Mouse (Mus musculus) hindbrain, embryonic 11.5 days (tissue): ENCODE data around the gene Timm8a1. TPM values are rescaled to one million over a fixed set of nuclear protein-coding genes. Genes with fewer than 3 reads are reported as not detected.

Experiments used
- ATAC-seq: fragments of 200-750 bp; cut with Nextera tagmentation; 2 replicates; pipeline ENCODE4 v1.8.0; 2017; ENCODE audit warnings: mild to moderate bottlenecking, moderate TSS enrichment, moderate library complexity; ENCODE audit not compliant: low FRiP score
- DNase-seq: peaks from one replicate; pipeline ENCODE4 v3.0.0-alpha.2; 2015; ENCODE audit warnings: low spot score
- H3K27ac ChIP-seq: fragments of 300-500 bp; sonication (generic); 2 replicates; pipeline ENCODE4 v1.5.1; 2014; ENCODE audit warnings: mild to moderate bottlenecking, low read depth, low read length
- H3K27me3 ChIP-seq: fragments of 300-500 bp; sonication (generic); 2 replicates; pipeline ENCODE4 v1.6.1; 2014; ENCODE audit warnings: mild to moderate bottlenecking, low read length, moderate library complexity, mixed read lengths; ENCODE audit not compliant: control insufficient read depth, insufficient read depth
- H3K36me3 ChIP-seq: fragments of 300-500 bp; sonication (generic); 2 replicates; pipeline ENCODE4 v1.6.1; 2014; ENCODE audit warnings: mild to moderate bottlenecking, low read length, moderate library complexity, mixed read lengths; ENCODE audit not compliant: control insufficient read depth, insufficient read depth
- H3K4me1 ChIP-seq: fragments of 300-500 bp; sonication (generic); replicated peaks from 2 replicates; pipeline ENCODE4 v1.6.1; 2014; ENCODE audit warnings: low read length, mixed read lengths; ENCODE audit not compliant: control insufficient read depth, insufficient read depth
- H3K4me2 ChIP-seq: fragments of 300-500 bp; sonication (generic); replicated peaks from 2 replicates; pipeline ENCODE4 v1.6.1; 2014; ENCODE audit warnings: mild to moderate bottlenecking, low read depth, low read length
- H3K4me3 ChIP-seq: fragments of 300-500 bp; sonication (generic); 2 replicates; pipeline ENCODE4 v1.5.1; 2014; ENCODE audit warnings: low read depth, low read length
- H3K9ac ChIP-seq: fragments of 300-500 bp; sonication (generic); 2 replicates; pipeline ENCODE4 v1.6.1; 2014; ENCODE audit warnings: low read depth, low read length
- H3K9me3 ChIP-seq: fragments of 300-500 bp; sonication (generic); 2 replicates; pipeline ENCODE4 v1.6.1; 2016; ENCODE audit warnings: low read length; ENCODE audit not compliant: control insufficient read depth
- WGBS: fragments of 180-500 bp; shearing (Covaris S2); extraction: QIAGEN DNeasy Blood & Tissue Kit; methylation state at CpG from one replicate; pipeline ENCODE4 v1.1.7; 2014; 5-methylcytosine and 5-hydroxymethylcytosine counted together
- polyA plus RNA-seq: library from polyadenylated mRNA; unstranded; fragments of >200 nt; fragmentation: Nextera tagmentation; extraction: Ambion mirVana; gene quantifications from 2 replicates; pipeline ENCODE4 v1.2.1, GENCODE M21; 2014

The Timm8a1 gene
- polyA plus RNA-seq, 1 experiment from 2014 or later, result 59.6 TPM

DNA sequence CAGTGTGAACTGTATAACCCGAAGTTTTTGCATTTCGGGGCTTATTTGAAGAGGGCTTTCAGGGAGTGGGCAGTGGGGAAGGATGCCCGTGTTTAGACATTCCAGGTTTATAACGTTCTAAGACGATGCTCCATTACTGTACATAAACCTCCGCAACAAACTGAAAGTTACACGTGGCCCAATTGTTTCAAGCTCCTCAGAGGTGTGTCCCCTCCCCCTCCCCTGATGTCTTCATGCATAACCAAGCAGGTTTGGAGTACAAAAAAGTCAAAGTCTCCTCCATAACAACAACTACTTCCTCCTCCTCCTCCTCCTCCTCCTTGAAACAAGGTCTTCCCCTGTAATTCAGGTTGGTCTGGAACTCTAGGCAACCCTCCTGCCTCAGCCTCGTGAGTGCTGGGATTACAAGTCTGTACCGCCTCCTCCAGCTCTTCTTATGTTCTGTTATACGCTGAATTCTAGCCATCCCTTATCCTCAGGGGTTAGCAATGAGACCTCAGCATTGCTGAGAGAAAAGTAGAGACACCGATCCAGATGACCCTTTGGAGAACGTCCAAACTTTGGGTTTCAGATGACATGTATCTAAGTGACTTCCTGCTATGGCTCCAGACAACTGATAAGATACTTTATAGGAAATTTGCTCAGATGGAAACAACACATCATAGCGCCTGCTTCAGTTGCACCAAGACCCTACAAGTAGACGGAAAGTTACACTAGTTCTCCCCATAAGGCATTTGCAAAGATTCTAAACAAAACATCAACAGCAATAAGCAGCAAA is 39.1 kb upstream of the Timm8a1 start:
- H3K27me3 ChIP-seq, result no peaks in the 10 kb centered on the region
- H3K9ac ChIP-seq, result no peak overlapping the region
- no peaks in the 10 kb centered on the region for H3K9me3 ChIP-seq
- WGBS, result 84% methylated on average over 14 of the region's 14 CpGs
- no peak for ATAC-seq
- no peaks in the 10 kb centered on the region for H3K36me3 ChIP-seq
- no peak overlapping the region for H3K4me3 ChIP-seq
- no peaks in the 10 kb centered on the region for H3K4me1 ChIP-seq
- H3K4me2 ChIP-seq, result no peak overlapping the region
- no peak overlapping the region for H3K27ac ChIP-seq
- DNase-seq, result no peak

- WGBS, result 84% methylated on average over 4 of the region's 4 CpGs
- Histone ChIP-seq H3K27ac (no peak overlapping the region), H3K4me3 (no peak overlapping the region), H3K36me3 (no peaks in the 10 kb centered on the region), H3K9ac (no peak overlapping the region), H3K4me2 (no peak overlapping the region), H3K4me1 (no peaks in the 10 kb centered on the region), H3K27me3 (no peaks in the 10 kb centered on the region), H3K9me3 (no peaks in the 10 kb centered on the region)
- ATAC-seq (no peak), DNase-seq (no peak)
Measured at GRCm38 (mm10) chrX:134577896-134578295, 36.2 kb upstream of the Timm8a1 start.

- H3K36me3 ChIP-seq, result no peaks in the 10 kb centered on the region
- H3K9me3 ChIP-seq, result no peaks in the 10 kb centered on the region
- no peak overlapping the region for H3K4me3 ChIP-seq
- no peak overlapping the region for H3K4me2 ChIP-seq
- WGBS, result 79% methylated on average over 8 of the region's 8 CpGs
- H3K27ac ChIP-seq, result no peak overlapping the region
- DNase-seq (no peak), ATAC-seq (no peak)
- H3K27me3 ChIP-seq, result no peaks in the 10 kb centered on the region
- H3K4me1 ChIP-seq, result no peaks in the 10 kb centered on the region
- H3K9ac ChIP-seq, result no peak overlapping the region
Measured at GRCm38 (mm10) chrX:134566536-134567222, 25.0 kb upstream of the Timm8a1 start.

DNA sequence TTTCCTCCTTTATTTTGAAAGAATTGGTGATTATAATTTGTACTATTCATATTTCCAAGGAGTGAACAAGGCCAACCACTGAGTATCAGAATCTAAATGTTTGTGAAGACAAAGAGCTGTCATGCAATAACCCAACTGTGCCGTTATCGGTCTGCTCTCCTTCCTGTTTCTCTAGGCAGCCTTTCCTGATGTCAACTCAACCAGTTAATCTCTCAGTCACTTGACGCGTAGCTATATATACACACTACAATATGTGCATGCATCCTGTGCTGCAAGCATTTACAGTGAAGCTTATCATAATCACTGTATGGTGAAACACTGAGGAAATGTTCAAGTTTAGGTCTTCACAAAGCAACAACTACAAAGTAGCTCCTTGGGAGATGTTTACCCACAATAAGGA is 22.7 kb upstream of the Timm8a1 start:
- Histone ChIP-seq H3K4me1 (no peaks in the 10 kb centered on the region), H3K27me3 (no peaks in the 10 kb centered on the region), H3K4me3 (no peak overlapping the region), H3K27ac (no peak overlapping the region), H3K36me3 (no peaks in the 10 kb centered on the region), H3K9me3 (no peaks in the 10 kb centered on the region), H3K4me2 (no peak overlapping the region), H3K9ac (no peak overlapping the region)
- no peak for DNase-seq
- ATAC-seq, result no peak
- 91% methylated on average over 4 of the region's 4 CpGs for WGBS

- no peak for DNase-seq
- 74% methylated on average over 6 of the region's 6 CpGs for WGBS
- Histone ChIP-seq H3K9me3 (no peaks in the 10 kb centered on the region), H3K4me3 (no peak overlapping the region), H3K27ac (no peak overlapping the region), H3K36me3 (no peaks in the 10 kb centered on the region), H3K27me3 (no peaks in the 10 kb centered on the region), H3K4me1 (no peaks in the 10 kb centered on the region), H3K4me2 (no peak overlapping the region), H3K9ac (no peak overlapping the region)
- ATAC-seq, result no peak
Measured at GRCm38 (mm10) chrX:134554425-134554824, 12.8 kb upstream of the Timm8a1 start.

DNA sequence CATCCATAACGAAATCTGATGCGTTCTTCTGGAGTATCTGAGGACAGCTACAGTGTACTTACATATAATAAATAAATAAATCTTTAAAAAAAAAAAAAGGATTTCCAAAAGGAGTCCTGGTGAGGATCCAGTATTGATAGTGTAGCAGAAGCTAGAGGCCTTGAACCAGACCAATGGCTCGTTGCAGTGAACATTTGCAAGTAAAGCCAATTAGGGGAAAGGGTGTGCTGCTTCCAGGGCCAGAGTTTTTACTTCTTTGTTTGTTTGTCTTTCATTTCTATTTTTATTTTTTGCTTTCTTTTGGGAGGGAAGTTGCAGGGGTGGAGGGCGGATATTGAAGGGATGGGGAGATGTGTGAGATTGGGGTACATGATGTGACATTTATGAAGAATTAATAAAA is 11.7 kb upstream of the Timm8a1 start:
- Histone ChIP-seq H3K4me2 (no peak overlapping the region), H3K27ac (no peak overlapping the region), H3K36me3 (no peaks in the 10 kb centered on the region), H3K9ac (no peak overlapping the region), H3K4me3 (no peak overlapping the region), H3K27me3 (no peaks in the 10 kb centered on the region), H3K9me3 (no peaks in the 10 kb centered on the region), H3K4me1 (no peaks in the 10 kb centered on the region)
- ATAC-seq (no peak), DNase-seq (no peak)
- WGBS, result 90% methylated on average over 4 of the region's 4 CpGs

GRCm38 (mm10) chrX:134550903-134551302 is 9.2 kb upstream of the Timm8a1 start:
- no peaks in the 10 kb centered on the region for H3K4me1 ChIP-seq
- H3K27ac ChIP-seq, result no peak overlapping the region
- DNase-seq (peak; percentile 72), ATAC-seq (no peak)
- WGBS, result 21% methylated on average over 5 of the region's 5 CpGs
- no peaks in the 10 kb centered on the region for H3K9me3 ChIP-seq
- no peak overlapping the region for H3K9ac ChIP-seq
- no peak overlapping the region for H3K4me3 ChIP-seq
- no peaks in the 10 kb centered on the region for H3K36me3 ChIP-seq
- no peak overlapping the region for H3K4me2 ChIP-seq
- no peaks in the 10 kb centered on the region for H3K27me3 ChIP-seq

DNA sequence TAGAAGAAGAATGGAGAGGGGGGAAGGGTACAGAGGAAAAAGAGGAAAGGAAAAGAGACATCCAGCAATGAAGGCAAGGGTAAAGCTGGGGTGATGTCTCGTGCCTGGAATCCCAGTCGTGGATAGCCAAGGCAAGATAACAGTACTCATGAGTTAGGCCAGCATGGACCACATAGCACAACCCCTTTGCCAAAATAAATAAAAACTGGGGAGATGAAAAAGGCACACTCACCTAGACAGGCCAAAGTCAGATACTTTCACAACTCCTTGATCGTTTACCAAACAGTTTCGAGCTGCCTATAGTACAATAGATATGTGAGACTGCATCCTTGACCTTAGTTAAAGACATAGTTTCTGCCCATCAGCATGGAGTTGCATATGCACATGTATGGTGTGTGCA is 5.7 kb upstream of the Timm8a1 start:
- no peak for ATAC-seq
- no peaks in the 10 kb centered on the region for H3K9me3 ChIP-seq
- no peaks in the 10 kb centered on the region for H3K36me3 ChIP-seq
- no peaks in the 10 kb centered on the region for H3K4me1 ChIP-seq
- H3K9ac ChIP-seq, result no peak overlapping the region
- no peak for DNase-seq
- H3K27me3 ChIP-seq, result no peaks in the 10 kb centered on the region
- no peak overlapping the region for H3K4me2 ChIP-seq
- H3K4me3 ChIP-seq, result no peak overlapping the region
- 94% methylated on average over 4 of the region's 4 CpGs for WGBS
- H3K27ac ChIP-seq, result no peak overlapping the region

GRCm38 (mm10) chrX:134541955-134542308 is 267 bp upstream of the Timm8a1 start:
- H3K4me3 ChIP-seq, result peak overlapping the region; percentile 48
- no peaks in the 10 kb centered on the region for H3K4me1 ChIP-seq
- 18% methylated on average over 6 of the region's 6 CpGs for WGBS
- ATAC-seq (no peak), DNase-seq (no peak)
- H3K36me3 ChIP-seq, result no peaks in the 10 kb centered on the region
- no peaks in the 10 kb centered on the region for H3K9me3 ChIP-seq
- no peaks in the 10 kb centered on the region for H3K27me3 ChIP-seq
- peak overlapping the region; percentile 31 for H3K4me2 ChIP-seq
- H3K27ac ChIP-seq, result peak overlapping the region; percentile 71
- peak overlapping the region; percentile 53 for H3K9ac ChIP-seq
